Mouse (Mus musculus) left cerebral cortex, postnatal 36 days (tissue): ENCODE data around the gene Prnp. TPM values are rescaled to one million over a fixed set of nuclear protein-coding genes. Genes with fewer than 3 reads are reported as not detected.

Source experiments
- DNase-seq, 2 experiments: peaks; one replicate each; pipeline ENCODE4 v3.0.0; 2021 to 2022; ENCODE audit warnings: low spot score in 2 of 2, mixed read lengths in 1 of 2
- intact Hi-C: fragments of 180-260 bp; cut with DNase I; formaldehyde crosslinking; loops from one replicate; pipeline ENCODE4 v1.15.1; 2025
- total RNA-seq, 2 experiments: library from RNA; stranded (reverse); gene quantifications; 2 replicates each; pipeline ENCODE4 v1.2.3; 2021

Prnp gene
- total RNA-seq = 100 to 1,000 TPM; 729 to 811 TPM

DNA sequence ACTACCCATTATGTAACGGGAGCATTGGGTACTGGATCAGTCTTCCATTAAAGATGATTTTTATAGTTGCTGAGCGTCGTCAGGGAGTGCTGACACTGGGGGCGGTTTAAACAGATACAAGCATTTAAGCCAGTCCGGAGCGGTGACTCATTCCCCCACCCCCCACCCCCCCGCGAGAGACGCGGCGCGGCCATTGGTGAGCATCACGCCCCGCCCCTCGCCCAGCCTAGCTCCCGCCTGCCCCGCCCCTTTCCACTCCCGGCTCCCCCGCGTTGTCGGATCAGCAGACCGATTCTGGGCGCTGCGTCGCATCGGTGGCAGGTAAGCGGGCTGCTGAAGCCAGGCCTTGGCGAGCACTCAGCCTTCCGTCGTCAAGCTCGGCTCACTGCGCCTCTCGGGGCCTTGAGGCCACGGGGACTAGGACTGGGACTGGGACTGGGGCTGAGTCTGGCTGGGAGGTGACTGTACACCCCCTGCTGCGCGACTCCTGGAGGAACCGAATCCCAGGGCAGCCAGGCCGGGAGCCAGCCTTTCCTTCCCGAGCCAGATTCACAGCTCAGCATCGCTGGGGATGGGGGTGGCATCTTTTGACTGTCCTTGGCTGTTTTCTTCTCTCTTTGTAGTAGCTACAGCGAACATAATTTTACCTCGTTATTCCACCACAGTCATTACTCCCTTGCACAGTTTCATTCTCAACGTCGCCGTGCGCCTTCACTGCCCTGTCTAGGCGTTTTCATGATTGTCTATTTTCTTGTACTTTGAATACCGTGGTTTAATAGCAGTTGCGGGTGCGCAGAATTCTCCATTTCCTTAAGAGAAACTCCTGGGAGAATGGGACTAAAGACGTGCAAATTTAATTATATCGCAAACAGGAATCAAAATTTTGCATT is at the start of gene Prnp, which contains the start of gene Prn:
TSS of gene Prnp (plus strand) at position 246 of the 890 bp plus-strand sequence.
TSS of gene Prn (plus strand) at position 275 of the 890 bp plus-strand sequence.
- intact Hi-C loops = loop anchor here (5.0 kb wide), 2 partner anchors 37 to 63 kb away; no protein-coding TSS in a partner anchor
- DNase-seq = peak; percentile 89 to 91

DNA sequence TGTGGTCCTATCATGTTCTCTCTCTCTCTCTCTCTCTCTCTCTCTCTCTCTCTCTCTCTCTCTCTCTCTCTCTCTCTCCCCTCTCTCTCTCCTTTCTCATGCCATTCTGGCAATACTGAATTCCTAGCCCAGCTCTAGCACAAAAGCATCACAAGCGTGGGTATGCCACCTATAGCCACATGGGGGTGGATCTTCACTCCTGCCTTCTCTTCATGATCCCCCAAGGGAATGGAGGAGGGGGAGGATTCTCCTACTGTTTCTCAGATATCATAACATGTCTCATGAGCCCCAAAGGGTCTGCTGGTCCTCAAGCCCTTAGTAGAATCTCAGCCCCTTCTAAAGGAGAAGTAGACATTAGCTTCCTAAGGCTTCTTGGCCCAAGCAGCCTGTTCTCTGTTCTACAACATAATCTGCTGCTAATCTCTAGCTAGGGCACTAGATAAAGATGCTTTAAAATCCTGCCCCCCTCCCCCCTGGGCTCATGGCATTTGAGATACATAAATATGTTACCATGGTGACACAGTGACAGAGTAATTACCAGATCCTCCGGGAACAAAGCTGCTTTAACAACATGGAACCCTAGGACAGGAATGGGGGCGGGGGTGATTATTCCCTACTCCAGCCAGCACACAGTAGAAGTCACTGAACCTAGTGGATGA is 47.0 kb upstream of the Prnp start:
- DNase-seq = no peak

DNA sequence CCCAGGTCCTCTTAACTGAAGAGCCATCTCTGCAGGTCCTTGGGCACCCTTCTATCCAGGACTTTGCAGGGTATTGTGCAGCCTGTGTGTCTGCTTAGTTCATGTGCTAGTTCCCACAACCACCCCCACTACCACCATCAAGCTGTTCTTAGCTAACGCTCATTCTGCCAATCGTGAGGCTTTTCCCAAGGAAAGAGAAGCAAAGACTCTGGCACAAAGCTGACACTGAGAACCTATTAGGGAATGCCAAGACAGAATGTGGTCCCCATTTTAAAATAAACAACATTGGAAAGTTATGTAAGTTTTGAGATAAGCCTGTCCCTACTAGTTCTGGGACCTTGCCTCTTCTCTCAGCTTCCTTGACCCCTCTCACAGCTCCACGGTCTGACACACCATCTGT is 46.3 kb upstream of the Prnp start:
- peak in 1 of 2 experiments; percentile 30 for DNase-seq
- intact Hi-C loops = no loop called here

More for the DNA sequence above, 47.0 kb upstream of the Prnp start:
- intact Hi-C loops = no loop called here

DNA sequence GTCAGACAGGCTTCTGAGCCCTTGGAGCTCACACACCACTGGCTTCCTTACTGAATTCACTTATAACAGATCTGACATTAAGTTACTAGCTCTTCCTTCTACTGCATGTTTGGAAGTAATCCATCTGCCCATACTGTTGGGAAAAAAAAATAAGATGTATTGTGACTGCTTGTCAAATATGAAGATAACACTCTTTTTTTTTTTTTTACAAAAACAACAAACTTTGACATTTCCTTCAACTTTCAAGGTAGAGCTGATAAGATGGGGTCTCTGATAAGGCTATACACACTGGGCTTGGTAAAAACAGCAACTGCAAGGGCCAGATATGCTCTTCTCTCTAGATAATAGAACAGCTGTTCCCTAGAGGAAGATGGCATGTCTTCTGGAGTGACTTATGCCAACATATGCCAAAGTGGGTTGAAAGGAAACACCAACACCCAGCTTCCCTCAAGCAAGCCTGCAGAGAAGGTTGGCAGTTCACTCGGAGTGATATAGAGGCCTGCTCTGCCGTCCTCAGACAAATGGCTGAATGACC is 45.4 kb upstream of the Prnp start:
- intact Hi-C loops = no loop called here
- no peak for DNase-seq

DNA sequence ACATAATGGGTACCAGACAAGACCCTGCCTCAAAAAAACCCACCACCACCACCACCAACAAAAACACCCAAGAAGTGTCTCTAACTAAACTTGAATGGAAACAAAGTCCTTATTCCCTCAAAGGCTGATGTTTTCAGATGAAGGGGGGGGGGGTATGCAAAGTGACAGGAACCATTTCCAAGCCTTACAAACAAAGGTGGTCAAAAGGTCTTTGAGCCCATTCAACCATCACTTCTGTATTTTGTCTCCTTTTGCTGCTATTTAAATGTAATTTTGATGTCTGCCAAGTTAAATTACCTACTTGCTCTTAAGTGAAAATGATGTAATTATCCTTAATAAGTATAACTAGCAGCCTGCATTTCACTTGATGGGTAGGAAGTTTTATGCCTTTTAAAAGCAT is 43.1 kb upstream of the Prnp start:
- intact Hi-C loops = no loop called here
- DNase-seq = no peak

DNA sequence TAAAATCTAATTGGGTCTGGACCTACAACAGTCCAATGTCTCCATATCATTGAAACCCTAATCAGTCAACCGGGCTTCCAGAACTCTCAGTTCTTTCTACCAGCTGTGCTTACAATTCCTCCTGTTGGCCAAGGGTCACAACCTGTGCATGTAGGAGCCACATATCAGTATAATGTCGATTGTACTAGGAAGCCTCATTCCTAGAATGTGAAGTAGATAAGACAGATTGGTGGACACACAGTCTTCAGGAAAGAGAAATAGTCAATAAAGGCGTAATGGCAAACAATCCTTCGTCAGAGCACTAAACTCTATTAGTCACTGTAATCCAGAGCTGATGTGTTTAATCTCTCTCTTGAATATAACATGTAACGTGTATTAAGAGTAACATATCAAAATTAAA is 40.7 kb upstream of the Prnp start:
- DNase-seq = no peak
- intact Hi-C loops = no loop called here

DNA sequence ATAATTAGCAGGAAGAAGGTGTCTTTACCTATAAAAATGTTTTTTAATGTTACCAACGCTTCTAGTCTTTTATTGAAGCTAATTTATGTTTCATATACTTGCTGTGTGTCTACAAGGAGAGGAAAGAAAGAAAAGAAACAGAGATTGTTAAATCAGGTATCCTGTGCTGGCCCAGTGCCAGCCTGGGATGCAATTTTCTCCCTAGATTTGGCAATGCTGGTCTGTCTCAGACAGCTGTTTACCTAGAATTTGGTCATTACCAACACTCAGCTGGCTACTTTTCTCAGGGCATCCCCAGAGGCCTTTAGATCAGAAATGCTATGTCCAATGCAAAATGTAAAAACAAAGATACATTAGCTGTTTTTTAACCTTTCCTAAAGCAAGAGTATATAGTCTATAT is 36.4 kb upstream of the Prnp start:
- DNase-seq = no peak
- intact Hi-C loops = no loop called here

DNA sequence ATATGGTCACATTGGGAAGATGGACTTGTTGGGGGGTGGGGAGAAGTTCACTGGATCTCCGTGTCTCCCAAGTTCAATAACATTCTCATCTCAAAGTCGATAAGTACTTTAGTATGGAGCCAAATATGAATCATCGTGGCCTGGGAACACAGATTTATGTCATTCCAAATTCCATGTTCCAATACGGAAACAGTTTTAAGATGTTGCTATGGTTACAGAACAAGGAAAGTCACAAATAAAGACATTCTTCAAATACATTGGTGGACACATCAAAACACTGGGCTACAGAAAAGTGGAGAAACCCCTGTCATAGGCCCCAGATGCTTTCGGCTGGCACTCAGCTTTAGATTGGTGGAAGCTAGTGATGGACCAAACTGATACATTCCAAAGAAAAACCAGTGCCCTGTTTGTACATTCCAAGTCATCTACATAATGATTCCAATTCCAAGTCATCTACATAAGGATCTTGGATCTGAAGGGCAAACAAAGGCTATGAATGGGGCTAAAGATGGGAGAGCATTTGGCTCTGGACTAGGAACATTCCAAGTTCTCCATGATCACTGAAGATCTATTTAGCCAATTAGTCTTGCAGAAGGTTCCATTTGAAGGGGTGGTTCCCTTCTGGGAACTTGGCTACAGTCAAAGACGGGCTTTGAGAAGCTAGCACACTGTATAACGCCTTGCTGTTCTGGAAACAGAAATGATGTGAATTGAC is 33.0 kb upstream of the Prnp start:
- intact Hi-C loops = no loop called here

DNA sequence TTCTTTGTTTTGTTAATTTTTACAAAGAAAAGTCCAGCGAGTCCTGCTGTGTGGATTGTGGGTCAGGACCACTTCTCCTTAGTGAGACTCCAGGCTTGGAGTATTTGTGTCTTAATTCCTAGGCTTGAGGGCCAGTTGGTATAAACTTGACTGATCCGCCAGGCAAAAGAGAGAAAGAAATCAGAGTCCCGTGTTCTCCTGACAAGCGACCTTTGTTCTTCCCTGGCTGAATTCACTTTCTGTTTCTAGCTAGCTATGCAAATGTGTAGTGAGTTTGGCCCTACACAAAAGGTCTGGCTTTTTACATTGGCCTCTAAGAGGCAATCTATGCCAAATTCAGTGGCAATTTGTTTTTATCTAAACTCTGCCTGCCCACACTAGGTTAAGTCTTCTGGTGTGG is 28.0 kb upstream of the Prnp start:
- intact Hi-C loops = no loop called here
- no peak for DNase-seq

More for the DNA sequence above, 33.0 kb upstream of the Prnp start:
- DNase-seq = no peak

DNA sequence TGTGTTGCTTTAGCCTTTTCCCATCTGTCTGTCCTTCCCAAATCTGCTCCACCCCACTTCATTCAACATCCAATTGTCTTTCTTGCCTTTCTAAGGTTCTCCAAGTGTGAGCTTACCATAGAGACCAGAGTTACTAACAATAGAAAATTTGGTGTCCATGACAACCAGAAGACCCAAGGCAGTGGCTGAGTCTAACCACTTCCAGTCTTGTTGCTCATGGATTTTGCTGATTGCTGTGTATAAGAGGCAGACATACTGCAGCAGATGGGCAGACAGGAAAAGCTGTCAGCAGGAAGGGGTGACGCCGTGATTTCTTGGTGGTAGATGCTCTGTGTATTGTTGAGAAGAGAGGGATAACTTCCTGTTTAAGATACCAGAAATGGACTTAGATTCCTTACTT is 26.6 kb upstream of the Prnp start:
- intact Hi-C loops = no loop called here
- peak; percentile 30 to 36 for DNase-seq

DNA sequence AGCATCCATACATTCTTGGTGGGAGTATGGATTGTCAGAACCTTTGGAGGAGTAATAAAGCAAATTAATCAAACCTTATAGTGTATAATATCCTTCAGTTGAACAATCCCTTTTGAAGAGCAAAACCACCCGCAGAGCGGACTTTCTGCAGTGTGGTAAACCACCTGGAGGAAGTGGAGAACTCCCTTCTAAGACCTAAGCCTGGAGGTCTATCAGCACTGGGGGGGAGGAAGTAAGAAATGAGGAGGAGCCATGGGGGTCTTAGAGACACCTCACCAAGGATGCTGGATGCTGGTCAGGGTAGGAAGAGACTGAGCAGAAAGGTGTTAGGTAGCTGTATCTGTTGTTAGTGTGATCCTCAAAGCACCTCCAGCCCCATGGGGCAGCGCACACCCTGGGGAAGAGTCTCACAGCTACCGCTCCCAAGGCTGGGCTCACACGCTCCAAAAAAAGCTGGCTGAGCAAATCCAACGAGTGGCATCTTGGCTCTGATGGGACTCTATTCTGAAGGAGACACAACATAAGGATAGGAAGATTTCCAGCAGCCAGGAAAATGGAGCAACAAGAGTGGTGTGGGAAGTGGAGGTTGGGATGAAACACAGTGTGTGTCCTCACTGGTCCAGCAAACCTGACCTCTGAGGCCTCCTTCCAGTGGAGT is 23.1 kb upstream of the Prnp start:
- intact Hi-C loops = no loop called here
- DNase-seq = no peak

DNA sequence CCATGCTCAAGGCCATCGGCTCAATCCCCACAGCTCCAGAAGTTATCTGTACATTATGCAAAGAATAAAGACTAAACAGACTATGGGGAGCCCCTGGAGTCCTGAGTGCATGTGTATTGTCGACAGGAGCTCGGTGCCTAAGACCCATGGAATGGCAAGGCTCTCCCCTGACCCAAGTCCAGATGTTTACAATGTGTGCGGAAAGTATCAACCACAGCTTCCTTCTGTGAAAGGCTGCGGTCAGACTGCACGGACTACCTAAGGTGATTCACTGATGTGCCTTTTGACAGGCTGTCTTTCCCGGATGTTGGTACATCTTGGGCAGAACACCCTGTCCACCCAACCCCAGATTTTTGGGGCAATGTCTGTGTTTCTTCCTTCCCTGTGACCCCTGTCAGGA is 21.5 kb upstream of the Prnp start:
- DNase-seq = no peak
- intact Hi-C loops = no loop called here

DNA sequence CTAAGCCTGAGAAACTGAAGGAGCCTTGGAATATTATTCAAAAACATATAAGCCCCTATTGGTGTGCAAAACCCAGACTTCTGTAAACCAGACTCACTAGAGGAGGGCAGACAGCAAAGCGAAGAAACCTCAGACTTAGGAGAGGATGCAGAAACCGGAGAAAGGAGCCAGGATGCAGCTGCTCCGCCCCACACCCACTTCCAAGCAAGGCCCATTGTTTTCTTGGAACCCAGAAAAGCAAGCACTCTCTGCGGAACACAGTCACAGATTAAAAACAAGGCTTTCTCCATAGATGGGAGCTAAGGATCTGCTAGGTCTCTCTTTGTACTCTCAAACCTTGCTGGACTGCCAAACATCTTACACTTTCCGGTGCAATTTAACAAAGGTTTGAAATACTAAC is 17.2 kb upstream of the Prnp start:
- intact Hi-C loops = no loop called here
- no peak for DNase-seq

DNA sequence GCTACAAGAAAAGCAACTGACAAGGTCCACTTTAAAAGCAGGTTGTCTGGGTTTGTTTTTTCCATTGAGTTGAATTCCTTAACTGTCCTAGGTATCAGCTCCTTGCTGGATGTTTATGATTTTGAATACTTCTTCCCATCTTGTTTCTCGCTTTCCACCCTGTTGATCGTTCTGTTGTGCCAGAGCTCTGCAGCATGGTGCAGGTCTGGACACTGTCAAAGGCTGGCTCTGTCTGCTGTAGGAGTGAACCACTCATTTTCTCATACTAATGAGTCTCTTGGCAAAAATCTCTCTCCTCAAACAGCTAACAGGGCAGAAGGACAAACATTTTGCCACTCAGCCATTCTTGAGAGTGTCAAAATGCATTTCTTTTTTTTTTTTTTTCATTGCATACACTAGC is 14.6 kb upstream of the Prnp start:
- DNase-seq = no peak
- intact Hi-C loops = loop anchor here (5.0 kb wide), 1 partner anchor 68 kb away; no protein-coding TSS in a partner anchor

DNA sequence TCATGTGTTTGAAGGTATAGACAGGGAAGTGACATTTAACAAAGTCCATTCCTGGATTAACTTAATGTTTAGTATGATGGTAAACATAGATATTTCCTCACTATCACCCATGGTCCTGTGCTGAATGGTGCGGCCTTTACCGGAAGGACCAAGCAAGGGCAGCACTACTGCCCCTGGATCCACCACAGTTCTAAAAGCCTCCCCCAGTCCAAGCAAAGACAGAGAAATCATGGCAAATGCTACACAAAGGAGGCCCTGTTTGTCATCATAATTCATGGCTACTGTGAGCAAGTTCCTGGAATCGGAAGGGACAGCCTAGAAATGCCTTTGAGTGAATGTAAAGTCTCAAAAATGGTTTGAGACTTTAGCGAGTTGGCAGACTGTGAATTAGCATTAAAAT is 13.7 kb upstream of the Prnp start:
- DNase-seq = no peak
- intact Hi-C loops = loop anchor here (5.0 kb wide), 1 partner anchor 69 kb away; no protein-coding TSS in a partner anchor

DNA sequence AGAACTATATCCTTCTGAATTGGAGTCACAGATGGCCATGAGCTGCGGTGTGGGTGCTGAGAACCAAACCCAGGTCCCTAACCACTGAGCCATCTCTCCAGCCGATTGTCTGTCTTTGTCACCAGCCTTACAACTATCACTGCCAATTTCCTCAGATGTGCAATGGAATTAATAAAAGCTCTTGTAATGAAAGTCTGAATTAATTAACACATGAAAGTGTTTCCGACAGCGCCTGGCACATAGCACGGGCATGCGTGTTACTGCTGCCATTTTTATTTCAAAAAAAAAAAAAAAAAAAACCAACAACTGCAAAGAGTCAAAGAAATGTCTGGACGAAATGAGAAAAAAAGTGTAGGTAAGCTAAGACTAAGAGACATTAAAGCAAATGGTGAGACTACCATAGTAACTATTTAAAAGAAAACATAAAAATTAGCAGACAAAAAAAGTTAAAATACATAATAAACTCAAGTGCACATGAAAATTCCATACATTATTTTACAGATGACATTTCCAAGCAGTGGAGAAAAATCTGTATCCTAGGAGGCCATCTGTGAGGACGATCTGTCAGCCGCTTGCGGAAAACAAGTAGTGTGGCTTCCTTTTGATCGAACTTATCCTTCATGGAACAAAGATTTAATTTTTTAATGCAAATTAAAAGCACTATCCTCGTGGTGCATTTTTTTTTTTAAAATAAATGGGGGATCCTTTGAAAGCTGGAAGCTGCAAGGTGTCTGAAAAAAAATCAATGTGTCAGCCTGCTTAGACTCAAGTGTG is 12.2 kb upstream of the Prnp start:
- intact Hi-C loops = loop anchor here (5.0 kb wide), 1 partner anchor 70 kb away; no protein-coding TSS in a partner anchor

DNA sequence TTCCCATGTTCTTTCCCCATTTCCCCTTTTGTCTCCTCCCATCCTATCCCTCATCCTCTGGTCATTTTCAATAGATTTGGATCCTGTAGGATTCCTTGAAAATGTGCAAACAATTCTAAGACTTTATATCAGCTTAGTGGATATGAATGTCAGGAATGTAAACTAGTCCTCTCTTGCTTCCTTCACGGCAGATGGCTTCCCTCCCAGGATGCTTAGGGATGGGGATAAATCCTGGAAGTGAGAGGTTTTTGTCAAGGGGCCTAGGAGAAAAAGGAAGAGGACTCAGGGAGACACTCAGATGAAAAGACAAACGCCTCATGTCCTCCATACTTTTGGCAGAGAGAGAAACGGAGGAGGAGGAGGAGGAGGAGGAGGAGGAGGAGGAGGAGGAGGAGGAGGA is 7.3 kb upstream of the Prnp start:
- no peak for DNase-seq
- intact Hi-C loops = no loop called here

More for the DNA sequence above, 12.2 kb upstream of the Prnp start:
- no peak for DNase-seq

DNA sequence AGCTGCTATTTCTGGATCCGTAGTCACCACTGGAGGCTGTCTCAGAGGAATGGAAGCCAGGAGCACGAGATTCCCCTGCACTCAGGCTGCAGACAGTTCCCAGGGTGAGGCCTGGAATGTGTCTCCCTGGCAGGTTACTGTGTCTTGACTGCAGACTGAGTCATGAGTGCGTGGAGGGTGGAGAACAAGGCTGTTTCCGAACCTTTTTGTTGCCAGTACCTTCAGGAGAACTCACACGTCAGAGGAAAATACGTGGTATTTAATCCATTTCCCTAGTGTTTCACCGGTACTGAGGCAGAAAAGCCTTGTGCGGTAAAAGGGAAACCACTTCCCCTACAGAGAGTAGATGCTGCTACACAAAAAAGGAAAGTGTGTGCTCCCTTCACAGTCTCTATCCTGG is 6.9 kb upstream of the Prnp start:
- DNase-seq = peak in 1 of 2 experiments; percentile 41

DNA sequence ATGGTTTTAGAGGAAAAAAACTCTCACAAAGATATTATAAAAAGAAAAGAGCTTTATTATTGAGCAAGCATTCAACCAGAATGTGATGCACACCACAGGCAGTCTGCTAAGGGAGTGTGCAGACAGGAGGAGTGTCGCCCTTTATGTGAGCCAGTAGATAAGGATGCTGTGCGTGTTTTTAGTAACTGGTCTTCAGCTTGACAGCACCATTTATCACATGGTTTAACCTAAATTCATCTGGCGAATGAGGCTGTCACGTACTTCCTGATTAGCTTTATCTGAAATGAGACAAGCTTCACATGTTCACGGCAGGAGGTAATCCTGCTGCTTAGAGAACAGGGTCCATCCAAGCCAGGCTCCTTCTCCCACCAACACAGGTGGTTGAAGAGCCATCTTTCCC is 4.7 kb upstream of the Prnp start:
- intact Hi-C loops = no loop called here
- DNase-seq = no peak

More for the DNA sequence above, 6.9 kb upstream of the Prnp start:
- intact Hi-C loops = no loop called here
